Mouse (Mus musculus) cortical plate, adult 2 months (tissue): ENCODE results near the gene Ppfia3. TPM values are rescaled to one million over a fixed set of nuclear protein-coding genes. Genes with fewer than 3 reads are reported as not detected.
"Not testable (repeated sequence)": the region's sequence is repeated elsewhere in the genome, so short reads cannot be mapped to it uniquely, and the experiment has no call there.

Experiments
- H3K27ac ChIP-seq: fragments of 200-500 bp; 2 replicates; pipeline ENCODE4 v1.5.1; 2012; ENCODE audit warnings: low read length, control low read depth, inconsistent platforms; ENCODE audit not compliant: insufficient read depth
- H3K4me1 ChIP-seq: fragments of 200-500 bp; 2 replicates; pipeline ENCODE4 v1.6.1; 2011; ENCODE audit warnings: low read length; ENCODE audit not compliant: control insufficient read depth, insufficient read depth
- H3K4me3 ChIP-seq: fragments of 200-500 bp; 2 replicates; pipeline ENCODE4 v1.5.1; 2011; ENCODE audit warnings: mild to moderate bottlenecking, low read length, control low read depth; ENCODE audit not compliant: insufficient read depth
- CTCF ChIP-seq: fragments of 200-500 bp; IDR thresholded peaks from 2 replicates; pipeline ENCODE4 v1.5.1; 2011; ENCODE audit warnings: mild to moderate bottlenecking, control low read depth, low read length; ENCODE audit not compliant: insufficient read depth; ENCODE audit errors: extremely low read depth
- POLR2A ChIP-seq: fragments of 200-500 bp; IDR thresholded peaks from 2 replicates; pipeline ENCODE4 v1.6.1; 2011; ENCODE audit warnings: mild to moderate bottlenecking, low read length, control low read depth; ENCODE audit not compliant: insufficient read depth; ENCODE audit errors: extremely low read depth
- polyA plus RNA-seq: library from polyadenylated mRNA; depleted of rRNA; stranded (reverse); fragments of >200 nt; gene quantifications from 2 replicates; pipeline ENCODE4 v1.2.3, GENCODE M21; 2012

Gene Ppfia3
- polyA plus RNA-seq, 1 experiment = 167 TPM

DNA sequence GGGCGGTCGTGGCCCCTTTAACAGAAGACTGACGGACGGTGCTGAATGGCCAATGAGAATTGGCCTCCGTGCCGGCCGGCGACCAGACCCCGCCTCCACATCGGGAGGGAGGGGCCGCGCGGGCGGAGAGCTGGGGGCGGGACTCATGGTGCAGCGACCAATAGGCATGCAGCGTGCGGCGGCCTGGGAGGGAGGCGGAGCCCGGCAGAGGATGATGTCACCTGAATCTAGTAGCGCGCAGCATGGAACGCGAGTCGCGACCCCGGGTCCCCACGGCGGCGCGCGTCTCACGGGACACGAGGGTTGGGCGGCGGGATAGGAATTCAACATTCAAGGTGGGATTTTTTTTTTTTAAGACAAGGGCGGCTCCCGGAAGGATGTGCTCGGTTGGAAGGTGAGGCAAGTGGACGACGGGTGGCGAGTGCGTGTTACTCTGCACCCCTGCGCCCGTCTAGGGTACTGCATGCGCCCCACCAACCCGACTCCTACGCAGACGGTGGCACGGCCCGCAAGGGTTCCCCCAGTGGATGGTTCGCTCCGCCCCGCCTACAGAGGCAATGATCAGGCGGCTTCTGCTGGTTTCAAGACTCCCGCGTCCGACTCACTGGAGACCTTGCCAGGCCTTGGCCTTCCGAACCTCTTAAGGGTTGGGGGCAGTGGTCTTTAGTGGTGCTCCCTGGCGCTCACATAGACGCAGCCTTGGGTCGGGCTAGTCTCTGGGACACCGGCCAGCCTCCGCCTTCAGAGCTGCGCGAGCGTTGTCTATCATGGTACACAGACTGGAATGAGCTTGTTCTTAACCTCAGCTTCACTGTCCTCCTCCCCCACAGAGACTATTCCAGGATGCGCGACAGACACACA lies 431 bp upstream of the Ppfia3 start:
- TF ChIP-seq POLR2A (peak; percentile 55; the same call in 1 of the 2 replicates), CTCF (peak; percentile 29; the same call in 1 of the 2 replicates)

DNA sequence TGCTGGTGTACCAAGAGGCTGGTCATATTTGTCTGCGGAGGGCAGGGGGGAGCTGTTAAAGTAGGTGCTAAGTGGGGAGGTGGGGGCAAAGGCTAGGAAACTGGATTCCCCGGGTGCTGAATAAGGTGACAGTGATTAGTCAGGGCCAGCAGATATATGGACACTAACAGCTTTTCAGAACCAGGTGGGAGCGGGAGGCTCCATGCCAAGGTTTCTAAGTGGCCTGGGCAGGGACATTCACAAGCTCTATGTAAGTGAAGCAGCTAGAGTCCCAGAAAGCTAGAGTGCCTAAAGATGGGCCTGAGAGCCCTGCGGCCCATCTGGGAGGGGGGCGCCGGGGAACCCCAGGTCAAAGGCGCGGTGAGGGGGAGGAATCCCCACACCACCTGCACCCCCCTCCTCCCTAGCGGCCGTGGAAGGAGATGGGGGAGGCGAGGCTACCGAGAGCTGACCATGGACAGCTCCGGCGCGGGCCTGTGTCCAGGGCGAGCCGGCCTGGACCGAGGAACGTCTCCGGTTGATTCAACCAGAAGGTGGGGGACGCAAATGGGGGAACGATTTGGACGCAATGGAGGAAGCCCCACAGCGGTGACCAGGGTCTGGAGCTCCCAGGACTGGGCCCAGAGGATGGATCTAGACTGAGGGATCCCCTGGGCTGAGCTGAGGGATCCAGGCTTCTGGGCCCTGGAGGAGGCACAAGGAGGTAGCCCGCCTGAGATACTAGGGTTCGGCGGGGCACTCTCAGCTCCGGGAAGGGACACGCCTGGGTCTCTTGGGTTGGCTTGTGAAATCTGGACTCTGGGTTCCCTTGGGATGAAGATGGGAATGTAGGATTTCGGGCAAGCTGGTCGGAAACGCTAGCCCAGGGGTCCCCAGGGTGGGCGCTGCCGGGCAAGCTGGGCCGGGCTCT lies 822 bp downstream of the Ppfia3 start:
- H3K27ac ChIP-seq = peak overlapping the region; percentile 70
- H3K4me1 ChIP-seq = peaks cover 5% of the 10 kb centered on the region; the same call in 1 of the 2 replicates
- no peak for TF ChIP-seq CTCF
- TF ChIP-seq POLR2A = no peak
- peak overlapping the region; percentile 90 for H3K4me3 ChIP-seq

More for the DNA sequence above, 431 bp upstream of the Ppfia3 start:
- Histone ChIP-seq H3K4me1 (peaks cover 4% of the 10 kb centered on the region; the same call in 1 of the 2 replicates), H3K27ac (peak overlapping the region; percentile 45), H3K4me3 (peak overlapping the region; percentile 90)

DNA sequence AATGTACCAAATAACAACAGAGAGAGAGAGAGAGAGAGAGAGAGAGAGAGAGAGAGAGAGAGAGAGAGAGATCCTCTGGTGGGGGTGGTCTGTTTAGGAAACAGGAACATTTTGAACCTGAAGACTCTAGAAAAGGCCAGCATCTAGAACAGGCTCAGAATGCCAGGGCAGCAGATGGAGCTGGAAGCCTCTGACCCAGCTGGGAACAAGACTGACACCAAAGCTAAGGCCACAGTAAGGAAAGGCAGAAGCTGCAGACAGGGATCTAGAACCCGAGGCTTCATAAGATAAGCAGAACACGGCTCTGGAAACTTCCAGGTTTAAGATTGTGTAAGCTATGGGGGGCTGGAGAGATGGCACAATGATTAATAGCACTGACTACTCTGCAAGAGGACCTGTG lies 2.8 kb downstream of the Ppfia3 start:
- TF ChIP-seq CTCF (no peak), POLR2A (no peak)
- peaks cover 5% of the 10 kb centered on the region; the same call in 1 of the 2 replicates for H3K4me1 ChIP-seq

GRCm38 (mm10) chr7:45362801-45363200 lies 4.0 kb downstream of the Ppfia3 start:
- H3K27ac ChIP-seq = no peak overlapping the region
- 0 out of 2 replicates have a peak, but pooled peaks cover 3% of the 10 kb centered on the region for H3K4me1 ChIP-seq
- TF ChIP-seq CTCF (no peak), POLR2A (no peak)
- no peak overlapping the region for H3K4me3 ChIP-seq

More for the DNA sequence above, 2.8 kb downstream of the Ppfia3 start:
- Histone ChIP-seq H3K27ac (no peak overlapping the region), H3K4me3 (no peak overlapping the region)

DNA sequence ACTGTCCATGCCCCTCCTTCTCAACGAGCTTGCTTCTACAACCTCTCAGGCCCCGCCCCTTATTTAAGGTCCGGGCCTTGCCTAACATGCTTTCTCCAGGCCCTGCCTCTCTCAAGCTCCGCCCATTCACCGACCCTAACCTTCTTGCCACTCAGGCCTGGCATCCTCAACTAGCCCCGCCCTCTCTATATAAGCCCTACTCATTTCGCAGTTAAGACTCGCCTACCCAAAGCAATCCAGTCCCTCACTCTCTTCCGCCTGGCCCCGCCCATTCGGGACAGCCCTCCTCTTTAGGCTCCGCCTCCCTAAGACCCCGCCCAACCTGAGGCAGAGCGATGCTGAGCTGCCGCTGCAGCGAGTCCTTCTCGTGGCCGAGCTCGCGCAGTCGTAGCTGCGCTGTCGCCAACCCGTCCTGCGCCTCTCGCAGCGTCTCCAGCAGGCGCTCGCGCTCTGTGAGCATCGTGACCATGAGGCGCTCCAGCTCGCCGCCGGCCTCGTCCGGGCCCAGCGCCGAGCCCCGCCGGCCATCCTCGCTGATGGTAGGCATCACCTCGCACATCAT lies 5.5 kb downstream of the Ppfia3 start:
- Histone ChIP-seq H3K4me1 (0 out of 2 replicates have a peak, but pooled peaks cover 3% of the 10 kb centered on the region), H3K4me3 (peak overlapping the region; percentile 26), H3K27ac (0 out of 2 replicates have a peak overlapping the region, but pooled peaks have one; percentile 36)
- TF ChIP-seq POLR2A = peak; percentile 97
- TF ChIP-seq CTCF = no peak

DNA sequence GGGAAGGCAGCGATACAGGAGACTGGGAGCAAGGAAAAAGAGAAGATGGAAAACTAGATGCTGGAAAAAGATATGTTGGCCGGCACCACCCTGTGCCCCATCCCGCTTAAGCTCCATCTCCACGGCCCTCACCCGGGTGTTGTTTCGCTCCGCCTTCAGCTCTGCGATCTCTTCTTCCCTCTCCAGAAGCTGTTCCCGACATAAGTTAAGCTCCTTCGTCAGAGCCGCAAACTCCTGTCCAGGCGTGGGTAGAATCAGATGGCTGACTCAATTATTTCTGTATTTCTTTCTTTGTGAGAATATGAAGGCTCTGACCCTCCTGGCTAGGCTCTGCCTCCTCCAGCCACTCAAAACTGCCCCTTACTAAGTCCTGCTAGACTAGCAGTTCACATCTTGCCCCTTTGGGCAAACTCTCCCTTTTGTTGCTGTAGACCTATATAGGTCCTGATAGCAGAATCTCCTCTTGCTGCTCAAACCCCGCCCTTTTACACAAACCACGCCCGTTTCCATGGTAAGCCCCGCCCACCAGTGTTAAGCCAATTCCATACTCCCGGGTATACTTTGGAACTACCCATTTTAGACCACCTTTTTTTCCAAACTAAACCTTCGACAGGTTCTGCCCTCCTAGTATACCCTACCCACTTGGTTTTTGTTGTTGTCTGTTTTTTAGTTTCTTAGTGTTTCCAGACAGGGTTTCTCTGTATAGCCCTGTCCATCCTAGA lies 6.3 kb downstream of the Ppfia3 start:
- Histone ChIP-seq H3K4me3 (no peak overlapping the region), H3K4me1 (0 out of 2 replicates have a peak, but pooled peaks cover 3% of the 10 kb centered on the region), H3K27ac (0 out of 2 replicates have a peak overlapping the region, but pooled peaks have one; percentile 36)
- TF ChIP-seq POLR2A (no peak), CTCF (no peak)

DNA sequence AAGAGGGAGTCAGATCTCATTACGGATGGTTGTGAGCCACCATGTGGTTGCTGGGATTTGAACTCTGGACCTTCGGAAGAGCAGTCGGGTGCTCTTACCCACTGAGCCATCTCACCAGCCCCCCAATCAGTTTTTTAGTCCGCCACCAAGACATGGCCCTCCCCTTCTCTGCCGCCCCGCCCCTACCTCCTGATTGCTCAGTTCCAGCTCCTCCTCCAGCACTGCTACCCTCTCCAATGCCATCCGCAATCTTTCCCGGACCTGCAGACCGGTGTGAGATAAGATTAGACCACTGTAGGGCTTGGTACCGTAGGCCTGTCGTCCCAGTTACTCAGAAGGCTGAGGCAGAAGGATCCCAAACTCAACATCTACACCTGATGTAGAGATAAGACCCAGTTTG lies 7.7 kb downstream of the Ppfia3 start:
- not testable (repeated sequence) for H3K27ac ChIP-seq, H3K4me1 ChIP-seq, H3K4me3 ChIP-seq

GRCm38 (mm10) chr7:45356087-45356486 lies 10.7 kb downstream of the Ppfia3 start:
- H3K27ac ChIP-seq = no peak overlapping the region
- TF ChIP-seq CTCF (no peak), POLR2A (no peak)
- no peak overlapping the region for H3K4me3 ChIP-seq
- 0 out of 2 replicates have a peak, but pooled peaks cover 1% of the 10 kb centered on the region for H3K4me1 ChIP-seq

DNA sequence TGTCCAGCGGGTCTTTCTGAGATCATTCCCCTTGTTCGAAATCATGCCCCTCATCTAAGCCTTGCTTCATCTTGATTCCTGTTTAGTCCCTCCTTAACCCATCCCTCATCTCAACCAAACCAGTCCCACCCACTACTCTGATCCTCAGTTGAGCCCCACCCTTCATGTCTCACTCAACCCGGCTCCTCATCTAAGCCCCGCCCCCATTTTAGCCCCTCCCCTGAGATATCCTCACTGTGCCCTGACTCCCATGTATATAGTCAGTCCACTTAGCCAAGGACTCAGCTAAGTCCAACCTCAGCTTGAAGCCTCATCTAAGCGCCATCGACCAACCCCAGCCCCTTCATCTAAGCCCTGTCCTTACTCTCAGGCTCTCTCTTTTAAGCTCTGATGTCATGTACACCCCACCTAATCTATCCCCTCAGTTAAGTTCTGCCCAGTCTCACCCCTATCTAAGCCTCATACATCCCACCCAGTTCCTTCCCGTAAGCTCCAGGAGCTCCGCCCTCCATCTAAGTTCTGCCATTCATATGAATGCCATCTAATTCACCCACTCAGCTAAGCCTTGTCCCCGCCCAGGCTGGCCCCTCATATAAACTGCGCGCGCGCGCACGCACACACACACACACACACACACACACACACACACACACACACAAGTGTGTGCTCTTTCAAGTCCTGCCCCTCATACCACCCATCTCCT lies 11.3 kb downstream of the Ppfia3 start:
- H3K4me3 ChIP-seq = no peak overlapping the region
- no peak overlapping the region for H3K27ac ChIP-seq
- no peak for TF ChIP-seq POLR2A
- TF ChIP-seq CTCF = no peak
- no peaks in the 10 kb centered on the region for H3K4me1 ChIP-seq
